ENCODE assay signal across 8 mouse cellular contexts in the genomic region with DNA sequence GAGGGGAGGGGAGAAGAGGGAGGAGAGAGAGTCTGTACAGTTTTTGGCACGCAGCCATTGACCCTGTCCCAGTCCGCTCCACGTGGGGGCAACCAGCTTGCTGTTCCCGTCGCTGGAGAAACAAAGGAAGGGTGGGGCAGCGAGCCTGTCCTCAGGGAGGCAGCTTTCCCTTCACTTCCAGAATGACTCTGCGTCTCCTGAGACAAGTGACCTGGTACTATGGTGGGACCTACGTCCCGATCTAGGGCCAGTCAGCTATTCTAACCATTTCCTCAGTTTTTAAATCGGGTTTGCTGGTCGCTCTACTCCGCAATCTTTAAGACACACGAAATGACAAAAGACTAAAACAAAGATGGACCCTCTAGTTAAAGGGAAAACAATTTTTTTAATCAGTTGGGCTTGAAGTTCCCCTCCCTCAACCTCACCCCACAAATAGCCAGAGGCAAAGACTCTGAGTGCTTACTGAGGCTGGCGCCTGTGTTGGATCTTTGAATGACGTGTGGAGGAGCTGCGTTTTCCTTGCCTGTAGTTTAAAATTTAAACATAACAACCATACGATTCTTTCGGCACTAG. TPM values are rescaled to one million over a fixed set of nuclear protein-coding genes. Genes with fewer than 3 reads are reported as not detected.
DNase-seq lines count a peak whose midpoint lies in the region; ATAC-seq and TF ChIP-seq lines count a peak whose summit lies in the region.

No protein-coding gene starts in this region.

- 0 out of 2 replicates have a peak, but pooled peaks have one; percentile 7 for TF ChIP-seq CTCF in brain, embryonic 14.5 days (IDR thresholded peaks at IDR 0.05; ENCODE audit: borderline replicate concordance, extremely low read depth, insufficient read depth, insufficient read length)

- peak overlapping the region; percentile 60 for H3K4me2 ChIP-seq in forebrain, embryonic 13.5 days

- peak overlapping the region; percentile 33 for H3K4me3 ChIP-seq in forebrain, embryonic 13.5 days

- H3K9me3 ChIP-seq in forebrain, embryonic 13.5 days (replicated peaks), result no peaks in the 10 kb centered on the region

- ATAC-seq in forebrain, embryonic 13.5 days, result peak; percentile 79

- DNase-seq in ES-CJ7 (ENCODE audit: low read depth, low spot score), result peak; percentile 76
- DNase-seq in brain, embryonic 14.5 days (ENCODE audit: low read depth), result peak; percentile 91
- DNase-seq in heart, postnatal 10 days, result peak; percentile 88 to 89
- DNase-seq in kidney, postnatal 4 days, result peak; percentile 83 to 88
- DNase-seq in lung, postnatal 36 days, result peak; percentile 88
- DNase-seq in retina, postnatal 1 day, result peak; percentile 93
- no peak for DNase-seq in thymus, postnatal 0 days (ENCODE audit: low spot score)

- H3K9ac ChIP-seq in forebrain, embryonic 13.5 days, result peak overlapping the region; percentile 63

- peak overlapping the region; percentile 71 for H3K27ac ChIP-seq in forebrain, embryonic 13.5 days

- no peaks in the 10 kb centered on the region for H3K36me3 ChIP-seq in forebrain, embryonic 13.5 days (ENCODE audit: poor library complexity, severe bottlenecking)

- intact Hi-C loops in heart, postnatal 10 days (cut with DNase I), result loop anchor here (1.0 kb wide), 1 partner anchor 72 kb away; a partner anchor contains a TSS

- TF ChIP-seq POLR2A in brain, embryonic 14.5 days (IDR thresholded peaks at IDR 0.05; ENCODE audit: borderline replicate concordance, extremely low read depth, insufficient read depth, insufficient read length, poor library complexity, severe bottlenecking), result peak; percentile 33; the same call in 1 of the 2 replicates

- peaks cover 24% of the 10 kb centered on the region for H3K27me3 ChIP-seq in forebrain, embryonic 13.5 days

- peaks cover 15% of the 10 kb centered on the region for H3K4me1 ChIP-seq in forebrain, embryonic 13.5 days

- 3% methylated on average over 18 of the region's 18 CpGs for WGBS in forebrain, embryonic 13.5 days

RNA-seq across cellular contexts. Expression of a gene that starts 4.6 kb away (rescaled TPM):
- 4.7 and 6.1 TPM in 2 replicates for polyA plus RNA-seq in brain, embryonic 14.5 days (2012; rRNA removed)
- polyA plus RNA-seq in forebrain, embryonic 13.5 days (2015; fragmentation: Nextera tagmentation; extraction: Ambion mirVana), result 1.4 and 2.6 TPM in 2 replicates
- not detected for total RNA-seq in heart, postnatal 10 days (2021)
- polyA plus RNA-seq in thymus, postnatal 0 days (2015; fragmentation: Nextera tagmentation; extraction: Ambion mirVana), result not detected in 2 replicates

RNA-seq across cellular contexts. Expression of a gene that starts 19.0 kb away (rescaled TPM):
- polyA plus RNA-seq in brain, embryonic 14.5 days (2012; rRNA removed), result 24.7 and 27.2 TPM in 2 replicates
- 26.9 and 28.8 TPM in 2 replicates for polyA plus RNA-seq in forebrain, embryonic 13.5 days (2015; fragmentation: Nextera tagmentation; extraction: Ambion mirVana)
- 10 to 100 TPM; 22.3 to 22.6 TPM for total RNA-seq in heart, postnatal 10 days (2021)
- polyA plus RNA-seq in thymus, postnatal 0 days (2015; fragmentation: Nextera tagmentation; extraction: Ambion mirVana), result 7.1 and 7.3 TPM in 2 replicates

RNA-seq across cellular contexts. Expression of a gene that starts 59.8 kb away (rescaled TPM):
- polyA plus RNA-seq in brain, embryonic 14.5 days (2012; rRNA removed), result 17.5 and 18.8 TPM in 2 replicates
- 42.3 and 47.7 TPM in 2 replicates for polyA plus RNA-seq in forebrain, embryonic 13.5 days (2015; fragmentation: Nextera tagmentation; extraction: Ambion mirVana)
- total RNA-seq in heart, postnatal 10 days (2021), result 10 to 100 TPM; 45.8 to 48.5 TPM
- 49.4 and 50.9 TPM in 2 replicates for polyA plus RNA-seq in thymus, postnatal 0 days (2015; fragmentation: Nextera tagmentation; extraction: Ambion mirVana)
